Mouse (Mus musculus) midbrain, embryonic 15.5 days (tissue): Measurements from ENCODE around the gene Slc39a1. TPM values are rescaled to one million over a fixed set of nuclear protein-coding genes. Genes with fewer than 3 reads are reported as not detected.

ENCODE experiments used
- ATAC-seq: fragments of 200-750 bp; cut with Nextera tagmentation; replicated peaks from 2 replicates; pipeline ENCODE4 v1.8.0; 2017; ENCODE audit warnings: moderate TSS enrichment
- H3K27ac ChIP-seq: fragments of 300-500 bp; sonication (generic); 2 replicates; pipeline ENCODE4 v1.5.1; 2015; ENCODE audit warnings: mild to moderate bottlenecking, inconsistent platforms
- H3K27me3 ChIP-seq: fragments of 300-500 bp; sonication (generic); replicated peaks from 2 replicates; pipeline ENCODE4 v1.6.1; 2015; ENCODE audit warnings: inconsistent platforms
- H3K36me3 ChIP-seq: fragments of 300-500 bp; sonication (generic); replicated peaks from 2 replicates; pipeline ENCODE4 v1.6.1; 2015; ENCODE audit warnings: inconsistent platforms
- H3K4me1 ChIP-seq: fragments of 300-500 bp; sonication (generic); 2 replicates; pipeline ENCODE4 v1.6.1; 2015; ENCODE audit warnings: inconsistent platforms
- H3K4me2 ChIP-seq: fragments of 300-500 bp; sonication (generic); 2 replicates; pipeline ENCODE4 v1.6.1; 2015; ENCODE audit warnings: inconsistent platforms, mild to moderate bottlenecking, moderate library complexity
- H3K4me3 ChIP-seq: fragments of 300-500 bp; sonication (generic); 2 replicates; pipeline ENCODE4 v1.5.1; 2015; ENCODE audit warnings: mild to moderate bottlenecking, inconsistent platforms
- H3K9ac ChIP-seq: fragments of 300-500 bp; sonication (generic); 2 replicates; pipeline ENCODE4 v1.6.1; 2015; ENCODE audit warnings: mild to moderate bottlenecking, inconsistent platforms
- H3K9me3 ChIP-seq: fragments of 300-500 bp; sonication (generic); 2 replicates; pipeline ENCODE4 v1.6.1; 2016; ENCODE audit warnings: inconsistent platforms
- WGBS: fragments of 180-500 bp; shearing (Covaris S2); methylation state at CpG from one replicate; pipeline ENCODE4 v1.1.7; 2015; ENCODE audit warnings: mixed read lengths; 5-methylcytosine and 5-hydroxymethylcytosine counted together
- polyA plus RNA-seq: library from polyadenylated mRNA; unstranded; fragments of >200 nt; fragmentation: Nextera tagmentation; extraction: Ambion mirVana; gene quantifications from 2 replicates; pipeline ENCODE4 v1.2.1, GENCODE M21; 2015

The Slc39a1 gene
- polyA plus RNA-seq, 1 experiment from 2014 or later: 48.4 TPM

GRCm38 (mm10) chr3:90263121-90263771, 15.3 kb downstream of the Slc39a1 start:
- H3K9me3 ChIP-seq: no peaks in the 10 kb centered on the region
- WGBS: 94% methylated on average over 5 of the region's 5 CpGs
- ATAC-seq: no peak
- H3K9ac ChIP-seq: no peak overlapping the region
- no peaks in the 10 kb centered on the region for H3K27me3 ChIP-seq
- no peak overlapping the region for H3K4me3 ChIP-seq
- H3K4me2 ChIP-seq: no peak overlapping the region
- no peak overlapping the region for H3K27ac ChIP-seq
- H3K4me1 ChIP-seq: peaks cover 14% of the 10 kb centered on the region
- peaks cover 51% of the 10 kb centered on the region for H3K36me3 ChIP-seq

- H3K4me2 ChIP-seq: peak overlapping the region; percentile 78
- WGBS: 38% methylated on average over 10 of the region's 10 CpGs
- H3K9me3 ChIP-seq: no peaks in the 10 kb centered on the region
- H3K36me3 ChIP-seq: peaks cover 37% of the 10 kb centered on the region
- H3K9ac ChIP-seq: 0 out of 2 replicates have a peak overlapping the region, but pooled peaks have one; percentile 85
- no peak for ATAC-seq
- H3K4me1 ChIP-seq: peaks cover 14% of the 10 kb centered on the region
- H3K4me3 ChIP-seq: peak overlapping the region; percentile 82
- H3K27me3 ChIP-seq: no peaks in the 10 kb centered on the region
- H3K27ac ChIP-seq: peak overlapping the region; percentile 95
Measured at GRCm38 (mm10) chr3:90264687-90265033, 16.7 kb downstream of the Slc39a1 start.

DNA sequence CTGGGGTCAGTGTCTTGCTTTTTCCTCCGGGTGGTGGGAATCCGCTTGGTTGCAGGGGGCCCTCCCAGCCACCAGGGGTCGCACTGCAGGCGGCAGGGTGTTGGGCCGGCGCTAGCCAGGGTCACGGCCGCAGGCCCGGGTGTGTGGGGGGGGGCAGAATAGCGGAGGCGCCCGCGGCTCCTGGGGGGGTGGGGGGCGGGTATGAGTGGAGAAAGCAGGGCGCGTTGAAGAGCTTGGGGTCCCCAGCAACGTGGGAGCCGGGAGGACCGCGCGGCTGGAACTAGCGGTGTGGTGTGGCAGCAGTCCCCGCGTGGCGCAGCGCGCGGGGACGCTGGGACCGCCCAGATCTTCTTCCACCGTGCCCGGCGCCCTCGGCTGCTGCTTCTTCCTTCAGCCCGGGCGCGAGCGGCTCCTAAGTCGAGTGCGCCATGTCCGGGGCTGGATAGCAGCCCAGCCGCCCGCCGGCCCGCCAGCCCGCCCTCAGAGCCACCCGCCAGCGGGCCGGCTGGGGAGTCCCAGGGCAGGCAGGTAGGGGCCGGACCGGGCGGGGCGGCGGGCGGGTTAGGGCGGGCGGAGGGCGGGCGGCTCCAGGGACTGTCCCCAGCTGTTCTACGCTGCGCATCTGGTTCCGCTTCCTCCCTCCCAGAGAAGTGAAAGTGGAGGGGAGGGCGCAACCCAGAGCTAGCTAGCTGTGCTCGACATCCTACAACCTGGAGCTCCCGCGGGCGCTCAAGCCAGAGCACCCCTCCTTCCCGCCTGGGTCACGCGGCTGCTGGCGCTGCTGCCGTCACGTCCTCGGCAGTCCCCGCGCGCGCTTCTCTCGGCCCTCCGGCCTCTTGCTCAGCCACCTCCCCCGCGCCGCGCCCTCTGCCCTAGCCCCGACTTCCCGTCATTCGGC, 17.3 kb downstream of the Slc39a1 start, which contains the start of gene Dennd4b:
Gene Dennd4b, plus strand, starts transcription at position 152 of the 898 bp plus-strand sequence.
- no peaks in the 10 kb centered on the region for H3K27me3 ChIP-seq
- peaks cover 32% of the 10 kb centered on the region for H3K36me3 ChIP-seq
- WGBS: under 1% methylated on average over 60 of the region's 87 CpGs
- H3K4me1 ChIP-seq: peaks cover 14% of the 10 kb centered on the region
- H3K9me3 ChIP-seq: no peaks in the 10 kb centered on the region
- peak; percentile 89 for ATAC-seq
- peak within 1 kb of the TSS; percentile 78 for H3K4me2 ChIP-seq
- H3K27ac ChIP-seq: peak within 1 kb of the TSS; percentile 95
- peak within 1 kb of the TSS; percentile 85 for H3K9ac ChIP-seq
- peak within 1 kb of the TSS; percentile 82 for H3K4me3 ChIP-seq

- ATAC-seq: peak; percentile 63
- Histone ChIP-seq H3K36me3 (peaks cover 27% of the 10 kb centered on the region), H3K4me3 (peak overlapping the region; percentile 82), H3K9me3 (no peaks in the 10 kb centered on the region), H3K9ac (peak overlapping the region; percentile 85), H3K27me3 (no peaks in the 10 kb centered on the region), H3K27ac (peak overlapping the region; percentile 95), H3K4me1 (peaks cover 14% of the 10 kb centered on the region), H3K4me2 (peak overlapping the region; percentile 78)
- 27% methylated on average over 16 of the region's 16 CpGs for WGBS
Measured at GRCm38 (mm10) chr3:90265932-90266741, 18.2 kb downstream of the Slc39a1 start.

GRCm38 (mm10) chr3:90266901-90267775, 19.2 kb downstream of the Slc39a1 start:
- H3K9ac ChIP-seq: no peak overlapping the region
- no peak overlapping the region for H3K4me3 ChIP-seq
- H3K4me1 ChIP-seq: peaks cover 14% of the 10 kb centered on the region
- 91% methylated on average over 20 of the region's 20 CpGs for WGBS
- no peak overlapping the region for H3K27ac ChIP-seq
- H3K27me3 ChIP-seq: no peaks in the 10 kb centered on the region
- no peaks in the 10 kb centered on the region for H3K9me3 ChIP-seq
- peaks cover 21% of the 10 kb centered on the region for H3K36me3 ChIP-seq
- ATAC-seq: no peak
- H3K4me2 ChIP-seq: peak overlapping the region; percentile 78; the same call in 1 of the 2 replicates

DNA sequence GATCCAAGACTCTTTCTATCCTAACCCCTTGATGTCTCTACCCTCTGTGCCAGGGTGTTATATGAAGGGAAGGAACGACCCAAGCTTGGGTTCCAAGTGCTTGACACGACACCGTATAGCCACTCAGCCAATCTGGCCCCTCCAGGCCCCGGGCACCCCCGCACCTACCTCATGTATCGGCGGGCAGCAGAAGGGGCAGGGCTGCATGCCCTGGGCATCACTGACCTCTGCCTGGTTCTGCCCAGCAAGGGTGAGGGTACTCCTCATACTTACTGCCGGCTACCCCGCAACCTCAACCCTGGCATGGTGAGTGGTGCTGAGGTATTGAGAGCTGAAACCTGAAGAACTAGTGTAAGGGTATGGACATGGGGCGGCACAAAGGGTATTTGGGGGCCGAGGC, 20.2 kb downstream of the Slc39a1 start:
- H3K4me2 ChIP-seq: no peak overlapping the region
- no peaks in the 10 kb centered on the region for H3K27me3 ChIP-seq
- peaks cover 16% of the 10 kb centered on the region; the same call in 1 of the 2 replicates for H3K36me3 ChIP-seq
- WGBS: 97% methylated on average over 11 of the region's 11 CpGs
- ATAC-seq: no peak
- H3K9ac ChIP-seq: no peak overlapping the region
- peaks cover 14% of the 10 kb centered on the region for H3K4me1 ChIP-seq
- no peaks in the 10 kb centered on the region for H3K9me3 ChIP-seq
- H3K27ac ChIP-seq: no peak overlapping the region
- H3K4me3 ChIP-seq: no peak overlapping the region

DNA sequence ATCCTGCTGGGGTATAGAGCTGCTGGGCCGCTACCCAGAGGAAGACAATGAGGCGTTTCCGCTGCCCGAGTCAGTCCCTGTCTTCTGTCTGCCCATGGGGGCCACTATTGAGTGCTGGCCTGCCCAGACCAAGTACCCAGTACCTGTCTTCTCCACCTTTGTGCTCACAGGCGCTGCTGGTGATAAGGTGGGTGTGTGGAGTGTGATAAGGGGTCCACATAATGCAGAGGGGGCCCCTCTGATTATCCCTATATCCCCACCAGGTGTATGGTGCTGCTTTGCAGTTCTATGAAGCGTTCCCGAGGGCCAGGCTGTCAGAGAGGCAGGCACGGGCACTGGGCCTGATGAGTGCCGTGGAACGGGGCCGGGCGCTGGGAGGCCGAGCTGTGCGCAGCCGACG, 21.0 kb downstream of the Slc39a1 start:
- WGBS: 88% methylated on average over 16 of the region's 16 CpGs
- no peak overlapping the region for H3K4me2 ChIP-seq
- H3K27ac ChIP-seq: no peak overlapping the region
- no peaks in the 10 kb centered on the region for H3K9me3 ChIP-seq
- no peak overlapping the region for H3K9ac ChIP-seq
- H3K4me1 ChIP-seq: peaks cover 14% of the 10 kb centered on the region
- H3K36me3 ChIP-seq: peaks cover 12% of the 10 kb centered on the region; the same call in 1 of the 2 replicates
- no peak for ATAC-seq
- no peak overlapping the region for H3K4me3 ChIP-seq
- H3K27me3 ChIP-seq: no peaks in the 10 kb centered on the region

- Histone ChIP-seq H3K27ac (no peak overlapping the region), H3K4me3 (no peak overlapping the region), H3K4me2 (no peak overlapping the region), H3K27me3 (no peaks in the 10 kb centered on the region), H3K9me3 (no peaks in the 10 kb centered on the region), H3K9ac (no peak overlapping the region), H3K36me3 (peaks cover 17% of the 10 kb centered on the region; the same call in 1 of the 2 replicates), H3K4me1 (peaks cover 10% of the 10 kb centered on the region)
- 95% methylated on average over 8 of the region's 8 CpGs for WGBS
- ATAC-seq: no peak
Measured at GRCm38 (mm10) chr3:90270784-90271183, 22.8 kb downstream of the Slc39a1 start.

DNA sequence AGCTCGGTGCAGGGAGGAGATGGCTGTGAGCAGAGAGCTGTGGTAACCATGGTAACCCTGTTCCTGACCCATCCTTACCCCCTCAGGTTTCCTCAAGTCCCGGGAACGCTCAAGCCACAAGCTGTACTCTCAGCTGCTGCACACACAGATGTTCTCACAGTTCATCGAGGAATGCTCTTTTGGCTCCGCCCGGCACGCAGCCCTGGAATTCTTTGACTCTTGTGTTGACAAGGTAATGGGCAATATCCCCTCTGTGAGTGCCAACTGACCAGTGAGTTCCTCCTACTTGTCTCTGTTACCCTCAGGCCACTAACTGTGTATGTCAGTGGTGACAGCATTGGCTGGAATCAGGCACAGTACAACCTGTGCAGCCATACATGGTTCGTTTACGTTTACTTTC, 24.2 kb downstream of the Slc39a1 start:
- H3K36me3 ChIP-seq: peaks cover 25% of the 10 kb centered on the region; the same call in 1 of the 2 replicates
- no peaks in the 10 kb centered on the region for H3K27me3 ChIP-seq
- H3K4me3 ChIP-seq: no peak overlapping the region

GRCm38 (mm10) chr3:90273855-90274254, 25.9 kb downstream of the Slc39a1 start:
- Histone ChIP-seq H3K9me3 (no peaks in the 10 kb centered on the region), H3K36me3 (peaks cover 25% of the 10 kb centered on the region; the same call in 1 of the 2 replicates), H3K27ac (no peak overlapping the region), H3K27me3 (no peaks in the 10 kb centered on the region), H3K4me2 (no peak overlapping the region), H3K9ac (no peak overlapping the region), H3K4me3 (no peak overlapping the region), H3K4me1 (no peaks in the 10 kb centered on the region)
- WGBS: 94% methylated on average over 22 of the region's 22 CpGs
- ATAC-seq: no peak

More for the DNA sequence above, 24.2 kb downstream of the Slc39a1 start:
- no peak for ATAC-seq
- no peak overlapping the region for H3K27ac ChIP-seq
- WGBS: 73% methylated on average over 9 of the region's 9 CpGs
- H3K4me1 ChIP-seq: no peaks in the 10 kb centered on the region
- H3K4me2 ChIP-seq: no peak overlapping the region
- H3K9me3 ChIP-seq: no peaks in the 10 kb centered on the region
- no peak overlapping the region for H3K9ac ChIP-seq

- Histone ChIP-seq H3K4me2 (no peak overlapping the region), H3K36me3 (peaks cover 36% of the 10 kb centered on the region), H3K27me3 (no peaks in the 10 kb centered on the region), H3K9ac (no peak overlapping the region), H3K27ac (no peak overlapping the region), H3K4me1 (no peaks in the 10 kb centered on the region), H3K9me3 (no peaks in the 10 kb centered on the region), H3K4me3 (no peak overlapping the region)
- ATAC-seq: no peak
- 94% methylated on average over 11 of the region's 11 CpGs for WGBS
Measured at GRCm38 (mm10) chr3:90275286-90275685, 27.3 kb downstream of the Slc39a1 start.
